Mouse (Mus musculus) myocyte (in vitro differentiated cells): ENCODE results near the gene Hmcn2. TPM values are rescaled to one million over a fixed set of nuclear protein-coding genes. Genes with fewer than 3 reads are reported as not detected.

Experiments
- H3K27me3 ChIP-seq: one replicate; pipeline ENCODE4 v1.6.1; 2011; ENCODE audit not compliant: control insufficient read depth, insufficient read depth, insufficient read length
- H3K36me3 ChIP-seq: one replicate; pipeline ENCODE4 v1.6.1; 2011; ENCODE audit not compliant: control insufficient read depth, insufficient read depth
- H3K4me2 ChIP-seq: one replicate; pipeline ENCODE4 v1.6.1; 2011; ENCODE audit warnings: low read depth, control low read depth
- H3K4me3 ChIP-seq: one replicate; pipeline ENCODE4 v1.5.1; 2011; ENCODE audit warnings: mild to moderate bottlenecking, control low read depth, moderate library complexity
- H3K79me2 ChIP-seq: one replicate; pipeline ENCODE4 v1.6.1; 2011; ENCODE audit not compliant: control insufficient read depth, insufficient read depth
- H3ac ChIP-seq: one replicate; pipeline ENCODE4 v1.6.1; 2011; ENCODE audit not compliant: control insufficient read depth, insufficient read length
- CEBPB ChIP-seq: IDR thresholded peaks from 2 replicates; pipeline ENCODE4 v1.6.1; 2011; ENCODE audit warnings: mild to moderate bottlenecking, moderate library complexity; ENCODE audit not compliant: poor library complexity, insufficient read depth, severe bottlenecking
- E2F4 ChIP-seq: IDR thresholded peaks from one replicate; pipeline ENCODE4 v1.6.1; 2011; ENCODE audit warnings: mild to moderate bottlenecking, control low read depth, moderate library complexity; ENCODE audit not compliant: insufficient read depth
- MAX ChIP-seq: IDR thresholded peaks from one replicate; pipeline ENCODE4 v1.6.1; 2011; ENCODE audit warnings: low read depth, mild to moderate bottlenecking, control low read depth
- MYOD1 ChIP-seq, 3 experiments: IDR thresholded peaks; one replicate each; pipeline ENCODE4 v1.6.1; 2011; ENCODE audit warnings: control low read depth in 2 of 3, low read depth in 2 of 3, mild to moderate bottlenecking in 2 of 3, moderate library complexity in 1 of 3; ENCODE audit not compliant: insufficient read length in 2 of 3, control insufficient read depth in 1 of 3
- MYOG ChIP-seq, 3 experiments: IDR thresholded peaks; one replicate each; pipeline ENCODE4 v1.6.1; 2011; ENCODE audit warnings: control low read depth in 2 of 3, low read depth in 2 of 3, mild to moderate bottlenecking in 2 of 3; ENCODE audit not compliant: insufficient read length in 2 of 3, control insufficient read depth in 1 of 3, insufficient read depth in 1 of 3
- POLR2A ChIP-seq: IDR thresholded peaks from one replicate; pipeline ENCODE4 v1.6.1; 2011; ENCODE audit warnings: low read depth, mild to moderate bottlenecking, control low read depth, moderate library complexity; ENCODE audit not compliant: insufficient read length
- POLR2AphosphoS2 ChIP-seq: IDR thresholded peaks from one replicate; pipeline ENCODE4 v1.6.1; 2011; ENCODE audit warnings: low read depth, control low read depth; ENCODE audit not compliant: insufficient read length
- REST ChIP-seq: IDR thresholded peaks from one replicate; pipeline ENCODE4 v1.6.1; 2011; ENCODE audit warnings: mild to moderate bottlenecking, control low read depth, moderate library complexity; ENCODE audit not compliant: insufficient read depth, insufficient read length
- SRF ChIP-seq: IDR thresholded peaks from one replicate; pipeline ENCODE4 v1.6.1; 2011; ENCODE audit warnings: low read depth; ENCODE audit not compliant: control insufficient read depth, insufficient read length
- TCF12 ChIP-seq: IDR thresholded peaks from one replicate; pipeline ENCODE4 v1.6.1; 2011; ENCODE audit warnings: mild to moderate bottlenecking, control low read depth; ENCODE audit not compliant: poor library complexity, insufficient read depth, severe bottlenecking
- TCF3 ChIP-seq: IDR thresholded peaks from one replicate; pipeline ENCODE4 v1.6.1; 2011; ENCODE audit warnings: low read depth, control low read depth; ENCODE audit not compliant: insufficient read length
- USF1 ChIP-seq: IDR thresholded peaks from one replicate; pipeline ENCODE4 v1.6.1; 2011; ENCODE audit warnings: low read depth, mild to moderate bottlenecking, control low read depth, moderate library complexity
- polyA plus RNA-seq: library from polyadenylated mRNA; unstranded; fragments of >200 nt; fragmentation: generic; extraction: Trizol; gene quantifications from one replicate; pipeline ENCODE4 v1.2.1, GENCODE M21; 2012; ENCODE audit warnings: missing spikeins

Hmcn2 gene
- polyA plus RNA-seq, 1 experiment = 2.6 TPM

DNA sequence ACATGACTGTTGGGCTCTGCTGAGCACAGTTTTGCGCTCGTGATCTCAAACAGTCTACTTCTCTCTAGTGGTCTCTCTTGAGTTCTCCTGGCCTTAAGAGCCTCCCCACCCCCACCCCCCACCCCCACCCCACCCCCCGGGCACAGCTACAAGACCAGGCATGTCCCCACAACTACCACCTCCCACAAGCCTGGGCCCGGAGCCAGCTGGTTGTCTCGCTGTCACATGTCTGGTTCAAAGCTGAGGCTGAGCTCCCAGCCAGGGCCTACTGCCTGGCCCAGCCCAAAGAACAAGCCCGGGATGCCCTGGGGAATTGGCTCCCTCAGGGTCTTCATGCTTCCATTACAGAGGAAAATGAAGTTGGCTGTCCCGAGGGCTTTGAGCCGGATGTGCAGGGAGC, 140.1 kb downstream of the Hmcn2 start:
- H3ac ChIP-seq = no peak overlapping the region
- H3K36me3 ChIP-seq = no peaks in the 10 kb centered on the region
- H3K27me3 ChIP-seq = no peaks in the 10 kb centered on the region
- peak overlapping the region; percentile 9 for H3K4me3 ChIP-seq
- H3K79me2 ChIP-seq = no peaks in the 10 kb centered on the region
- TF ChIP-seq USF1 (peak; percentile 27), E2F4 (no peak)
- H3K4me2 ChIP-seq = peak overlapping the region; percentile 62

DNA sequence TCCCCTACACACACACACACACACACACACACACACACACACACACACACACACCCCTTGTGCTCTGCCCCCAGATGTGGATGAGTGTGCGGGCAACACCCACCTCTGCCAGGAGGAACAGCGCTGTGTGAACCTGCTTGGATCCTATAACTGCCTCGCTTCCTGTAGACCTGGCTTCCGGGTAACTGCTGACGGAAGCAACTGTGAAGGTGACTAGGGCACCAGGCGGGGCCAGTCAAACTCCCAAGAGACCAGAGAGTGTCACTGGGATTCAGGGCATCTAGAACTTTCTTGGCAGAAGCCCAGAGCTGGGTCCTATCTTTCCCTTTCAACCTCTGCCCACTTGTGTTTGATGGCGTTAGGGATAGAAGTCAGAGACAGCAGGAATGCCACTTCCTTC, 141.2 kb downstream of the Hmcn2 start:
- no peaks in the 10 kb centered on the region for H3K79me2 ChIP-seq
- no peak overlapping the region for H3ac ChIP-seq
- TF ChIP-seq TCF12 (no peak), MAX (no peak), POLR2AphosphoS2 (no peak), CEBPB (no peak)
- peak overlapping the region; percentile 9 for H3K4me3 ChIP-seq
- no peaks in the 10 kb centered on the region for H3K36me3 ChIP-seq
- H3K27me3 ChIP-seq = no peaks in the 10 kb centered on the region
- H3K4me2 ChIP-seq = peak overlapping the region; percentile 62

- Histone ChIP-seq H3K27me3 (no peaks in the 10 kb centered on the region), H3K36me3 (no peaks in the 10 kb centered on the region), H3ac (no peak overlapping the region), H3K4me2 (no peak overlapping the region), H3K79me2 (no peaks in the 10 kb centered on the region), H3K4me3 (no peak overlapping the region)
- no peak for TF ChIP-seq MAX
- TF ChIP-seq TCF3 = no peak
- no peak for TF ChIP-seq TCF12
- TF ChIP-seq SRF = no peak
- TF ChIP-seq MYOD1 (IDR thresholded peaks at IDR 0.05; ENCODE audit: control insufficient read depth in 1 of 3, insufficient read length in 2 of 3, low read depth in 2 of 3) = no peak
- TF ChIP-seq REST = no peak
- no peak for TF ChIP-seq USF1
- no peak for TF ChIP-seq POLR2A
- TF ChIP-seq E2F4 = no peak
- no peak for TF ChIP-seq MYOG (IDR thresholded peaks at IDR 0.05; ENCODE audit: control insufficient read depth in 1 of 3, insufficient read depth in 1 of 3, insufficient read length in 2 of 3, low read depth in 2 of 3)
- no peak for TF ChIP-seq CEBPB
- TF ChIP-seq POLR2AphosphoS2 = no peak
Measured at GRCm38 (mm10) chr2:31458460-31458859, 144.2 kb downstream of the Hmcn2 start.

GRCm38 (mm10) chr2:31458989-31459936, 145.0 kb downstream of the Hmcn2 start:
- Histone ChIP-seq H3K79me2 (no peaks in the 10 kb centered on the region), H3K4me3 (no peak overlapping the region), H3K27me3 (no peaks in the 10 kb centered on the region), H3K36me3 (no peaks in the 10 kb centered on the region), H3K4me2 (no peak overlapping the region), H3ac (no peak overlapping the region)
- TF ChIP-seq TCF3 (no peak), E2F4 (no peak), SRF (no peak), POLR2AphosphoS2 (no peak), REST (no peak), CEBPB (no peak), MYOD1 (IDR thresholded peaks at IDR 0.05; ENCODE audit: control insufficient read depth in 1 of 3, insufficient read length in 2 of 3, low read depth in 2 of 3) (no peak), POLR2A (no peak), USF1 (no peak), TCF12 (no peak), MAX (no peak), MYOG (IDR thresholded peaks at IDR 0.05; ENCODE audit: control insufficient read depth in 1 of 3, insufficient read depth in 1 of 3, insufficient read length in 2 of 3, low read depth in 2 of 3) (no peak)

DNA sequence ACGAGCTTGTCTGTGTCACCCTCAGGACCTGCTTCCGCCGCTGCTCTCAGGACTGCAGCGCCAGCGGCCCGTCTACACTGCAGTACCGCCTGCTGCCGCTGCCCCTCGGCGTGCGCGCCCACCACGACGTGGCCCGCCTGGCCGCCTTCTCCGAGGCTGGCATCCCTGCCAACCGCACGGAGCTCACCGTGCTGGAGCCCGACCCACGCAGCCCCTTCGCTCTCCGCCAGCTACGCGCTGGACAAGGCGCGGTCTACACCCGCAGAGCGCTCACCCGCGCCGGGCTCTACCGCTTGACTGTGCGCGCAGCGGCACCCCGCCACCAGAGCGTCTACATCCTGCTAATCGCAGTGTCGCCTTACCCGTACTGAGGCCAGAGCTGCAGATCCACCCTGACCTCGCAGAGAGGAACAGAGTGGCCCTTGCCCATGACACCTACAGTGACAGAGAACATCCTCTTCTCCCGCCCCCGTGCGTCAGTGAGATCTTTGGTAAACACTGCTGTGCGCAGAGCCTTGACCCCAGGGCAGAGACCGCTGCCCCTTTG, 145.9 kb downstream of the Hmcn2 start:
- no peak overlapping the region for H3K4me2 ChIP-seq
- H3K27me3 ChIP-seq = no peaks in the 10 kb centered on the region
- no peaks in the 10 kb centered on the region for H3K36me3 ChIP-seq
- H3K79me2 ChIP-seq = no peaks in the 10 kb centered on the region
- H3ac ChIP-seq = no peak overlapping the region
- TF ChIP-seq MYOG (IDR thresholded peaks at IDR 0.05; ENCODE audit: control insufficient read depth in 1 of 3, insufficient read depth in 1 of 3, insufficient read length in 2 of 3, low read depth in 2 of 3) (no peak), MAX (no peak), E2F4 (no peak), TCF12 (no peak), REST (no peak), MYOD1 (IDR thresholded peaks at IDR 0.05; ENCODE audit: control insufficient read depth in 1 of 3, insufficient read length in 2 of 3, low read depth in 2 of 3) (no peak), SRF (no peak), POLR2A (no peak), USF1 (no peak), TCF3 (no peak), CEBPB (no peak), POLR2AphosphoS2 (no peak)
- H3K4me3 ChIP-seq = no peak overlapping the region
